Mouse (Mus musculus) mouse embryonic stem cell (cell line): ENCODE results near the gene Gm37240.
"Not testable (repeated sequence)": the region's sequence is repeated elsewhere in the genome, so short reads cannot be mapped to it uniquely, and the experiment has no call there.

Source experiments
- in situ Hi-C, 2 experiments: fragments of 300-500 bp; cut with MboI; formaldehyde crosslinking; loops; 1 replicate in 1 of 2; 3 replicates in 1 of 2; pipeline ENCODE4 v1.14.3; 2019 to 2020; ENCODE audit warnings: low sequenced_read_pairs in 2 of 2, low pct_unique_long_range_greater_than_20kb in 1 of 2, mixed read lengths in 1 of 2; ENCODE audit not compliant: unreplicated experiment in 1 of 2

Gm37240 gene

GRCm38 (mm10) chr3:84679542-84679941 is 1207.8 kb downstream of the Gm37240 start:
- in situ Hi-C loops, result no loop called here

- in situ Hi-C loops, result no loop called here
These were observed 1208.4 kb downstream of the Gm37240 start for GRCm38 (mm10) chr3:84678891-84679290.

GRCm38 (mm10) chr3:84675710-84676109 is 1211.6 kb downstream of the Gm37240 start:
- in situ Hi-C loops, result no loop called here

- in situ Hi-C loops, result no loop called here
These were observed 1213.8 kb downstream of the Gm37240 start for GRCm38 (mm10) chr3:84673552-84673951.

GRCm38 (mm10) chr3:84672136-84672535 is 1215.2 kb downstream of the Gm37240 start:
- in situ Hi-C loops, result no loop called here

- in situ Hi-C loops, result no loop called here
These were observed 1218.4 kb downstream of the Gm37240 start for GRCm38 (mm10) chr3:84668957-84669356.

GRCm38 (mm10) chr3:84665255-84666073 is 1221.9 kb downstream of the Gm37240 start:
- in situ Hi-C loops, result no loop called here

- in situ Hi-C loops, result no loop called here
These were observed 1222.6 kb downstream of the Gm37240 start for GRCm38 (mm10) chr3:84664686-84665085.

GRCm38 (mm10) chr3:84663858-84664257 is 1223.5 kb downstream of the Gm37240 start:
- in situ Hi-C loops, result no loop called here

- in situ Hi-C loops, result no loop called here
These were observed 1224.2 kb downstream of the Gm37240 start for GRCm38 (mm10) chr3:84663079-84663478.

GRCm38 (mm10) chr3:84660380-84660779 is 1226.9 kb downstream of the Gm37240 start:
- in situ Hi-C loops, result no loop called here

- in situ Hi-C loops, result no loop called here
These were observed 1228.4 kb downstream of the Gm37240 start for GRCm38 (mm10) chr3:84658872-84659271.

- in situ Hi-C loops, result no loop called here
These were observed 1229.3 kb downstream of the Gm37240 start for GRCm38 (mm10) chr3:84658017-84658416.

- in situ Hi-C loops, result no loop called here
These were observed 1230.1 kb downstream of the Gm37240 start for GRCm38 (mm10) chr3:84657240-84657639.

- in situ Hi-C loops, result not testable (repeated sequence)
These were observed 1231.5 kb downstream of the Gm37240 start for GRCm38 (mm10) chr3:84655785-84656150.

- in situ Hi-C loops, result no loop called here
These were observed 1232.2 kb downstream of the Gm37240 start for GRCm38 (mm10) chr3:84654900-84655784.

- in situ Hi-C loops, result no loop called here
These were observed 1233.0 kb downstream of the Gm37240 start for GRCm38 (mm10) chr3:84654246-84654826.

- in situ Hi-C loops, result no loop called here
These were observed 1233.6 kb downstream of the Gm37240 start for GRCm38 (mm10) chr3:84653557-84654245.
